Mouse (Mus musculus) T-helper 2 cell (primary cell): ENCODE data around the gene Dusp15.

Experiments
- in situ Hi-C: fragments of 300-600 bp; cut with MboI, MseI; formaldehyde crosslinking; loops from one replicate; pipeline ENCODE4 v1.15.1; 2025; ENCODE audit warnings: high pct_unique_total_duplicates

Dusp15 gene

DNA sequence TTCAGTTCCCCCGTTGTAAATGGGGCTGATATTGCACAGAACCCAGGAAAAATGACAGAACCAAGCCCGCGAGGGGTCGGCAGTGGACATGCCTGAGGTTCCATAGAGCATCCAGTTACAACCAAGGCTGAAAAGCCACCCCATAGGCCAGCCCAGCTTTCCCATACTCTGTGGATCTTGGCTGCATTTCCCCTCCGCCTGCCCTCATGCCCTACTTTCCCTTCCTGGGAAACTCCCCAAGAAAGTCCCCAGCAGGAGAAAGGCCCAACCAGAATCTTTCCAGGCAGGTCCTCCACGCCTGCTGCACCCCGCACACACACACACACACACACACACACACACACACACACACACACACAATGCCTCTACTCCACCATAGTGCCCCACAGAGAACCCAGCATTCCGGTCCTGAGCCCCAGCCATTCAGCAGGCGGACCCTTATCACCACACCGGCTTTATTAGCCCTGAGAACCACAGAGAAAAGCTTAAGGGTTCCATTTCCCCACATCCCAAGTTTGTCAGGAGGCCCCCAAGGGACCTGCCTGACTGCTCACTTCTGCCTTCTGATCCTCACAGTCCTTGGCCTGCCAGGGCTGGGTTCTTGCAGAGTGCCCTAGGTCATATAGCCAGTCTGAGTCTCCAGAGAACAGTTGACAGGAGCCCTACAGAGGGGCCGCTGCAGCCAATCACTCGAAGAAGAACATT lies 19.9 kb downstream of the Dusp15 start:
- in situ Hi-C loops, result no loop called here

DNA sequence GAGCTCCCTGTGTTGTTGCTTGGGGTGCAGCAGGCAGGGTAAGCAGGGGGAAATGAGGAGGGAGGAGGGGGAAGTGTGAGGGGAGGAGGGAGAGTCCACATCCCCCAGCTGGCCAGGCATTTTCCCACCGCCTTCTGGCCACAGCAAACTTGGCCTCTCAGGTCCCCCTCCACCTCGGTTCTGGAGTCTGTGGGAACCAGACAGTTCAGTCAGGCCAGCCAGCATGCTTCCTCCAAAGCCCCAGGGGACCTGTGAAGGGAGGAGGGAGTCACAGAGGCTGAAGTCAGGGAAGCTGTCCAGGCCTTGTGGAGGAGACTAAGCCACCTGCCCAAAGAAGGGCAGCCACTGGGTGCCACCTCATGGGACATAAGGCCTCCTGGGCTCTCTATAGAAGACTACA lies 21.2 kb downstream of the Dusp15 start:
- in situ Hi-C loops, result no loop called here

DNA sequence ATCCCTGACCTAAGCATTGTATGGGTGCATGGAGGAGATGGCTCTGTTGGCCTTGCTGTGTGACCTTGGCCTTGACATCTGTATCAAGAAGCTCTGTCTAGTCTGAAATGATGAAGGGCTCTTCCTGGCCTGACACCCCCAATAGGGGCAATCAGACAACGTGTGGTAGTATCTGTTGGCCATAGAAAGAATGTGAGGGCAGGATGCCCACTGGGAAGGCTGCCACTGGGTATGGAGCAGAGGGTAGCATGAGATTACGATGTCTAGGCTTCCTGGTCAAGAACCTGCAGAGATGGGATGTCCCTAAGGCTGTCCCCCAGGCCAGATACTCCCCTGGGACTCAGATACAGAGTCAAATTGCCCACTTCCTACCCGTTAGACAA lies 22.5 kb downstream of the Dusp15 start:
- in situ Hi-C loops, result no loop called here

DNA sequence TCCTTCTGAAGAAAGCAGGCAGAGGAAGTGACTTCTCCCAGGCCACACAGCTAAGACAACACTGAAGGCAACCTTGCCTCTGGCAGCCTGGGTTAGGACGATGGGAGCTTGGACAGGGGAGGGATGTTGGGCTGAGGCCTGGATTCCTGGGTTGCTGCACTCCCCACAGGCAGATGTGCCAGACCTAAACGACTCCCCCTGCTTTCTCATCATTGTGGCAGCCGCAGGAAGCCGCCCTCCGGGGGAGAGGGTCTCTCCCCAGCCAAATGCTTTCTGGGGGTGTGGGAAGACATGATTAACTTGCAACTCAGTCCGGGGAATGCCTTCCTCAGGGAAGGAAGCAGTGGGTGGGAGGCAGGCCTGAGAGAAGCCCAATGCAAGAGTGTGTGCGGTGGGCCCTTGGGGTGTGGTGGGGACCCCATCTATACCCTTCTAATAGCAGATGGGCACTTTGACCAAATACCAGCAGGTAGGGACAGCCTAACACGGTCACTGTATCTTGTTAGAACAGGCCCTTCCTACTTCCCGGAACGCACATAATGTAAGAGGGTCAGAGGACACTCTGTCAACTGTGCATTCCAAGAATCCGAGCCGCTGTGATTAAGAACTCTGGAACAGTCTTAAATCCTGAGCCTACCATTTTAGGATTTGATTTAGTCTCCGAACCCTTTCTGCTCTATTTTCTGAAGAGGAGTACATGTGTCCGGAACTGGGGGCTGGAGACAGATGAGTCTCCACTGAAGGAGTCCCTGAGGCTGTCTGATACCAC lies 23.1 kb downstream of the Dusp15 start:
- in situ Hi-C loops, result no loop called here

DNA sequence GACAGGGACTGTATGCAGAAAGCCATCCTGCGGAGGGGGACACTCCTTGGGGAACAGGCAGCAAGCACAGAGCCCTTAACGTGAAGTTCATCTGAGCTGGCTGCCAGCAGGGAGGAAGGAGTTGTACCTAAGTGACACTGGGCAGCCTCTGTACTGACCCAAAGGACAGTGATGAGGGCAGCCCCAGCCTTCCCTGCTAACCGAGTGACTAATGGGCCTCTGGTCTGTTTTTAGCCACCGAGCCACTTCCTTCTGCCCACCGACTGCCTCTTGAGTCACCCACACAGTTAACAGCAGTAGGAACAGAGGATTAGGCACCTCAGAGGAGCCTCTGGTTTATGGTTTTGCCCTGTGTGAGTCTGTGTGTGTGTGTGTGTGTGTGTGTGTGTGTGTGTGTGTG lies 24.1 kb downstream of the Dusp15 start:
- in situ Hi-C loops, result no loop called here

DNA sequence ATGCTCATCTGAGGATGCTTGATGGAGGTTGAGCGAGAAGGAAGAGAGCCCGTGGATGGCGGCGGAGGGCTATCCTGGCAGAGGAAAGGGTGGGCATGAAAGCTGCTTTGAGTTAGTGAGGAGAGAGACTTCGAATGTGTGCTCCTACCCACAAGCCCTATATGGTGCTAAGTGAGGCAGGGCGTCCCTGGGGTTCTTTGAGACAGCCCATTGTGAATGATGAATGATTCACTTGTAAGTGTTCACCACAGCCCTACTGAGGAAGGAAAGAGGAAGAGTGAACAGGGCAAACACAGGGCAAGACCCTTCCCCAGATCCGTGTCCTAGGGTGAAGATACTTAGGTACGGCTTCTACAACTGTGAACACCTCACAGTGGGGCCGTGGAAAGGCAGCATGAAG lies 24.6 kb downstream of the Dusp15 start:
- in situ Hi-C loops, result no loop called here

DNA sequence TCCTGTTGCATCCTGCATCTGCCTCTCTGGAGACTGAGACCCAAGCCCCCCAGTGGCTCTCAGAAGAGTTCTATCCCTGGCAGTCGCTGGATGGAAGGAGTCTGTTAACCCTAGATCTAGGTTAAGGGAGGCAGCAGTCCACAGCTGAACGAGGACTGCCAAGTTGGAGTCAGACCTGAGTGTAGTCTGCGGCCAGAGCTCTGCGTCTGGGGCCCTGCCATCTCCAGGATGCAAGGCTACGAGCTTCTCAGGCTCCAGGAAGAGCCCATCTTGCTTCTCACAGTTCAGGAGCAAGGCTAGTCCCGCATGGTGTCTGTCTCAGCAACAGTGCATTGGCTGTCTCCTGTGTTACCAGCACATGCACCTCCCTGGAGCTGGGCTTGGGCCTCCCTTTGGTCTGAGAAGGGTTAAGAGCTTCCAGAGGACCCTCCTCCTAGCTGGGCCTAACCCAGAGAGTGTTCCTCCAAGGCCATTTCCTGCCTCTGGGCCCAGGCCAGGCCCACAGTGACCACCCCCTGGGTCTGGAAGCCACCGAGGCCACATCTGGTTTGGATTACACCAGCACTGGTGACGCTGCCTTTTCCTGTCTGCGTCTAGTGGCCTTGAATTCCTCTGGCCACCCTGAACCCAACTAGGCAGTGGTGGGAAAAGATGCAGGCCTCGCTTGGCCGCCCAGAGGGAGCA lies 26.2 kb downstream of the Dusp15 start:
- in situ Hi-C loops, result no loop called here

DNA sequence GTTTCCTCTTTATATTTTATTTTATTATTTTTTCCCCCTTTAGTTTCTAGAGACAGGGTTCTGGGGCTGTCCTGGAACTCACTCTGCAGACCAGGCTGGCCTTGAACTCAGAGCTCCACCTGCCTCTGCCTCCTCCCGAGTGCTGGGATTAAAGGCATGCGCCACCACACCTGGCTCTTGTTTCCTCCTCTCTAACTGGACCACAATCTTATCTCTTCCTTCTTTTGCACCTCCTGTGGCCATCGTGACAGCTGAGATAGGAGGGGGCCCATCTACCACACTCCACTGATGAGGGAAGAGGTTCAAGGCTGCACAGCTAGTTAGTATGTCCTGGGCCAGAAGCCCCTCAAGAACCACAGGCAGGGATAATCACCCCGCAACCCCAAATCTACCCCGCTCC lies 27.0 kb downstream of the Dusp15 start:
- in situ Hi-C loops, result no loop called here

DNA sequence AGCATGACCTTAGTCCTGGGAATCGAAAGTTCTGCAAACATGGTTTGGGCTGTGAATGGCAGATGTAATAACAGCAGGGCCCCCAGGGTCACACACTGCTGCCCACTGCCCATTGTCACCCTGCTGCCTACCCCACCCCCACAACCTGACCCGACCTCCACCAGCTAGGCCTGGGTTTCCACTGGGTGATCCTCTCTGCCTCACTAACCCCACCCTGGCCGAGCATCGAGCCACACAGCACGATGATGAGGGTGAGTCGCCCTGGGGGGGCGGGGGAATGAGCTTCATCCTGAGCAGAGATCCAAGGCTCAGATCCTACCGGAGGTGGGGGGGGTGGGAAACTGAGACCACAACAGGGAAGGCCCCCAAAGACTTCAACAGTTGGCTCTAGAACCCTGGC lies 27.4 kb downstream of the Dusp15 start:
- in situ Hi-C loops, result no loop called here

DNA sequence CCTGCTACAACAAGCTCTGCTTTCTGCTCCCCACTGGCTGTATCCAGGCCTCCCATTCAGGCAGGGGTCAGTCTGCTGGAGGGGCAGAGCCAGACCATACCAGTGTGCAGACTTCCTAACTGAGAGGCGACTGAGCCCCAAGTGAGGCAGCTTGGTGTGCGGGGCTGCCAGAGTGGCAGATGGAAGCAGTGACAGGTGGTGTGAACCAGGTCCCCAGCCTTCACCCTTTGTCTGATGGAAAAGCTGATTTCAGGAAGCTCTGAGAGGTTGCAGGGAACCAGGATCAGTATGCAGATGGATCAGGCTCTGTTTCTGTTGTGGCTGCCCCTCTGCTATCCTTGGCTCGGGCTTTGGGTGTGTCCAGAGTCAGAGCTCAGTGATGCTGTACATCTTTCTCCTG lies 27.9 kb downstream of the Dusp15 start:
- in situ Hi-C loops, result no loop called here

DNA sequence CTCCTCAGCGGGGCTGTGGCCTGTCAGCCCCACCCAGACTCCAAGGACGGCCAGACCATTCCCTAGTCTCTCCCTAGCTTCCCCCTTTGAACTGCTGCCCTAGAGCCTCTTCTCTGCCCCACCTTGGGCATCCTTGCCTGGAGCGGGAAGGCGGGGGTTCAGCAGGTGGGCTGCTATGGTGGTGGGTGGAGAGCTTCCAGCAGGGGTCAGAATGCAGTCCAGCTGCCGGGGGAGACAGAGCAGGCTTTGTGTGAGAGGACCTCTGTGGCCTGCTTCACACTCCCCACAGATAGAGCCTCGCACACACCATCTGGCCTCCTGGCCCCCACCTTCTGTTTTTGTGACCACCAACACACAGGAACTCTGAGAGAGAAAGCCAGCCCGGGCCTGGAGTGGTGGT lies 29.1 kb downstream of the Dusp15 start:
- in situ Hi-C loops, result no loop called here

DNA sequence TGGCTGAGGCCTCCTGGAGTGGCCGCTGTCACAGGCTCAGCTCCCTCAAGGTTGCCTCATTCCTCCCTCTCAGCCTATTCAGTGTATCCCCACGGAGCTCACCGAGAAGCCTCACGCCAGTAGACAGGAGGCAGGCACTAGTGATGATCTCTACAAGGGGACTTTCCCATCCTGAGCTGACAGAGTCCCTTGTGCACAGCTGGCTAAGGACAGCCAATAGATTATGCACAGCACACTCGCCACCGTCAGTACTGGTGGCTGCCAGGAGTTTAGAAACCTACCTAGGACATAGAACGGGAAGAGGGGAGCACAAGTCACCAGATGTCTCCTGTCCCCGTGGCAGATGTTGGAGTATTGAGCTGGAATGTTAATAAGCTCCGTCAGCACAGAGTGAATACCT lies 33.8 kb downstream of the Dusp15 start:
- in situ Hi-C loops, result no loop called here

DNA sequence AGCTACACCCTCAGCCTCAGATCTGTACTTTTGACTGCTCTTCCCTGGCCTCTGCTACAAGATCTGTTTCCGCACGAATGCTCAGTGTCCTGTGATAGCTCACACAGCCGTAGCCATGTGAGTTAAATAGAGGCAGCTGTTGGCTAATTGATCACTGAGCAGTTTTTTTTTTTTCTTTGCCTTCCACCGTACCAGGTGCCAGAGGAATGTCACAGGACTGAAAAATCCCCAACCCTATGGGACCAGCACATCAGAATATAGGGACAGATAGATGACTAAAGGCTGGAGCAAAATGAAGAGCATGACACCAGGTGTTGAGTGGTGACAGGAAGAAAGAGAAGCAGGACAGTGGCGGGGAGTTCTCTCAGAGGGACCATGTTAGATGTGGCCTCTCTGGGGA lies 35.4 kb downstream of the Dusp15 start:
- in situ Hi-C loops, result no loop called here

DNA sequence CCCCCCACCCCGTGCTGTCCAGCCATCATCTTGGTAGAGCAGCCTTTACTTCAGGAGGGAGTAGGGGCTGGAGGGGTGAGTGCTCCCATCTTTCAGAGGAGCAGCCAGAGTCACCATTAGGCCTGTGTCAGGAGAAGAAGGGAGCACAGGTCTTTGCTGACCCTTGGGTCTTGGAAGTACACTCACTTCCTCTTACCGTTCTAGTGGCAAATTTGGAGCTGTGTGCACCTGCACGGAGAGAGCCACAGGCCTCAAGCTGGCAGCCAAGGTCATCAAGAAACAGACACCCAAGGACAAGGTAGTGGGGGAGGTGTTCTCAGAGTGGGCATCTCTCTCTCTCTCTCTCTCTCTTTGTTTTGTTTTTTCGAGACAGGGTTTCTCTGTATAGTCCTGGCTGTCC lies 36.0 kb downstream of the Dusp15 start:
- in situ Hi-C loops, result no loop called here

DNA sequence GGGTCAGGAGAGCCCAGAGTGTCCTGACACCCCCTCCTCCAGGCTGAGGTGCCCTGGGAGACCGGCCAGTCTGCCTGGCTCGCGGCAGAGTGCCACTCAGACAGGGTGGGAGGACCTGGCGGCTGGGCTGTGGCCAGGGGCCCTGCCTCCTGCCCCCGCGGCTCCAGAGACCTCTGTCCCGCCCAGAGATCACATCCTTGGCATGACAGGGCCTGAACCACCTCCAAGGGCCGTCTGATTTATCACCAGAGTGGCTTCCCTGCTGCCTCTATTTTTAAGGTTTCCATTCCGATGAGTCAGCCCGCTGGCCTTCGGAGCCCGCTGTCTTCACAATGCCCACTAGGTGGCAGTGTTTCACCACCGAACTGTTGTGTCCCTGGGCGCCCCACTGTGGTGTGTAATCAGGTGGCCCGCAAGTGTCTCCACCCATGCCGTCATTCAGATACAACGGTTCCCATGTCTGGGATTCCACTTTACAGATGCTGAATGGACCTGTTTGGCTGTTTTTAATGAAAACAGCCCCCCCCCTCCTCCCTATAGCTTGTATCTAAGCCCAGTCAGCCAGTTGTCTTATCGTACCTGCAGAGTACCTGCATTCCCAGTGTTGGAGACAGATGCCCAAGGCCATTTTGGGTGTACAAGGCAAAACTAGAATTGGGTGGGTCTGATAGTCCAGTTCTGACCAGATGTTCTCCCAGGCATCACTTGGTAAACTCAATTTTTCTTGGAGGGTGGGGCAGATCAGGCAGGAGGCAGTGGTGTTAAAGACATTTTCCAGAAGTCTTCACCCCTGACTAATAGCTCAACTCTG lies 37.0 kb downstream of the Dusp15 start:
- in situ Hi-C loops, result loop anchor here (5.0 kb wide), 2 partner anchors 88 to 228 kb away; no protein-coding TSS in a partner anchor

DNA sequence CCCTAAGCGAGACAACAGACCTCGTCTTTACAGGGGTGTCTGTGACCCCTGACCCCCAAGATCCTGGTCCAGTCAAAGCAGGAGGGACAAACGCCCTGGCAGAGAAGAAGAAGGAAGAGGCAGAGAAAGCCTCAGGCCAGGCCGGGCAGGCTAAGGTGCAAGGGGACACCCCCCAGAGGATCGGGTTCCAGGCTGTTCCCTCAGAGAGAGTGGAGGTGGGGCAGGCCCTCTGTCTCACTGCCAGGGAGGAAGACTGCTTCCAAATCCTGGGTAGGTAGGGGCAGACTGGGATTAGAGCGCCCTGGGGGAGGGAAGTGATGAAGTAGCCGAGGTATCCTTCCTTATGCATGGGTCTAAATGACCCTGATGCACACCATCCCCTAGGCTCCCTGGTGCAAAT lies 38.0 kb downstream of the Dusp15 start:
- in situ Hi-C loops, result loop anchor here (5.0 kb wide), 2 partner anchors 89 to 229 kb away; no protein-coding TSS in a partner anchor

DNA sequence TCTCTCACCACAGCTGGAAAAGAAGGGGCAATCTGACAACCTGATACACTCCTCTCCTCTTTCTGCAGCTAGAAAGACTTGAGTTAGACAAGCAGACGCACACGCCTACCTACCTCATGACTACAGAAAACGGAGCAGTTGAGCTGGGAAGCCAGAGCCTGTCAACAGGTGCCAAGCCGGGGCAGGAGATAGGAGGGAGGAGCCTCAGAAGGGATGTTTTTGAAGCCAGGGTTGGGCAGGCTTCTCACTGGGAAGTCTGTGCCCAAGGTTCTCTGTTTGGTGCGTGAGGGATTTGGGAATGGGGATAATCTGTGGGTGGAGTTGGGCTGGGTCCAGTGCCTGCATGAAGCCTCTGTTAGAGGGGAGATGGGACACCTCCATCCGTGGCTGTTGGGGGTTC lies 40.1 kb downstream of the Dusp15 start:
- in situ Hi-C loops, result loop anchor here (5.0 kb wide), 2 partner anchors 91 to 231 kb away; no protein-coding TSS in a partner anchor

DNA sequence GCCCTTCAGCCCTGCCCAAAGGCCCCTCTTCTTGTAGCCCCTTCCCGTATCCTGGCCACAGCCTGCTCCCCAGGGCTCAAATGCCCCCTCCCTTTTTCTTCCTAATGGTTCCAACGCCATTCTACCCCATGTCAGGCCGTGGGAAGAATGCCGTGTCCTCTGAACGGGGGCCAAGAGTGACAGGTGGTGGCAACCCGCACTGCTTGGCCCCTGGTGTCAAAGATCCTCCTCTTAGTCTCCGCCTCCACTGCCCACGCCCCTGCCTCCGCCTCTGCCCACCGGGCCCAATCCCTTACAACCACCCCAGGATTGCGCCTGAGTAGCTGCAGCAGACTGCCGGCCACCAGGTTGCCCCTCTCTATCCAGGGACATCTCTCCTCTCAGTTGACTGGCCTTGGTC lies 40.5 kb downstream of the Dusp15 start, which contains the start of gene Mylk2:
TSS of gene Mylk2 (plus strand) at position 322 of the 400 bp plus-strand sequence.
- in situ Hi-C loops, result loop anchor here (5.0 kb wide), 2 partner anchors 91 to 231 kb away; no protein-coding TSS in a partner anchor

DNA sequence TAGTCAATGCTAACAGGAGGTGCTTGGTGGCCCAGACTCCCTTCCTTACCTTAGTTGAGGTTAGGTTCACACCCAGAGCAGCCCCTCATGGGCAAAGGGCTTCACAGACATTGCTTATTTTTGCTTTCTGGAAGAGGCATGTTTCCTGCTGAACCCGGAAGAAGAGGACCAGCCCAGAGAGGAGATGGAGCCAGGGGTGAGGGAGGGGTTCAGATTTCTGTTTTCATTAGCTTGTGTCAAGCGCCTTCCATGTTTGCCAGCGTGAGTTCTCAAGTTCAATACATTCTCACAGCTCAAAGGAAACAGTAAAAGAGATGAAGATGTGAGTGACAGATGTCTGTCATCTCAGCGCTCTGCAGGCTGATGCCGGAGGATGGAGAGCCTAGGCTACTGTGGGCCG lies 41.6 kb downstream of the Dusp15 start:
- in situ Hi-C loops, result loop anchor here (5.0 kb wide), 2 partner anchors 92 to 232 kb away; no protein-coding TSS in a partner anchor

DNA sequence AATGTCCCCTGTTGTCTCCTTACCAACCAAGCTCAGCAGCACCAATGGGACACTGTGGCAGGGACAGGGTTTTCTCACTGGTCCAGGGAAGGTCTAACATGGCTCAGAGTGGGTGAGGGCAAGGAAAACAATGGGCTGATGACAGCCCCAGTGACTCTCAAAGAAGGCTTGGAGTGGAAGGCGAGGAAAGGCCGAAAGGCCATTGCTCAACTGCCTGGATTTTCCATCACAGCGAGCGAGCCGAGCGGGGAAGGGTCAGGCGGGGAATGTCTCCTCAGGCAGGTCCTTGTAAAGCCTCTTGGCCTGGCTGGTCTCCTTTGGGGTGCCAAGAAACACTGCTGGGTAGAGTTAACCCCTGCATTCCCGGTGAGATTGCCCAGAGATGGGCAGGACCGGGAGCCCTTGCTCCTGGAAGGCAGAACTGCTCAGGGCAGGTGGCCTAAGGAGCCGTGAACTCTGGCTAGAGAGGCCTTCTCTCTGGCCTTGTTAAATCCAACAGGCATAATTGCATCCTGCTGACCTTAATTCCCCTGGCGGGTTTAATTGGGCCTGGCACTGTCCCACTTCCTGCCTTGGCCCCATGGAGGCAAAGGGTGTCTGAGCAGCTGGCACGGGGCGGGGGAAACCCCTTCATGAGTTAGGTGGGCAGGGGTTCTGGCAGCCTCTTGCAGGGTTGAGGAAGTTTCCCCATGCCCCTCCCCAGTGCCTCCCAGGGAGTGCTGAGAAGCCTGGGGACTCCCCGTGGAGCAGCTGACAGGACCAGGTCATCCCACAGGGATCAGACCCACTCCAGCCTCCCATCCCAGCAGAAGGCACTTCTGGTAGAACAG lies 44.2 kb downstream of the Dusp15 start:
- in situ Hi-C loops, result no loop called here
